Mouse (Mus musculus): ENCODE data around the gene Apobec3.
A peak's percentile ranks its signal among the peaks of the same experiment; 100 is the strongest.

The Apobec3 gene

GRCm38 (mm10) chr15:79951730-79952503, 60.5 kb downstream of the Apobec3 start:
- DNase-seq: peak; percentile 85

- peak; percentile 87 for DNase-seq
Measured at GRCm38 (mm10) chr15:79952504-79953231, 61.2 kb downstream of the Apobec3 start.

- peak; percentile 69 for DNase-seq
Measured at GRCm38 (mm10) chr15:79953470-79953869, 62.0 kb downstream of the Apobec3 start.

GRCm38 (mm10) chr15:79956559-79956958, 65.1 kb downstream of the Apobec3 start:
- DNase-seq: peak; percentile 60

GRCm38 (mm10) chr15:79958418-79958817, 67.0 kb downstream of the Apobec3 start:
- no peak for DNase-seq

GRCm38 (mm10) chr15:79961366-79961921, 70.0 kb downstream of the Apobec3 start:
- peak; percentile 35 for DNase-seq

GRCm38 (mm10) chr15:79962661-79963060, 71.2 kb downstream of the Apobec3 start:
- no peak for DNase-seq

- no peak for DNase-seq
Measured at GRCm38 (mm10) chr15:79964376-79964775, 72.9 kb downstream of the Apobec3 start.
